Mouse (Mus musculus): Measurements from ENCODE around the gene Spryd7. TPM values are rescaled to one million over a fixed set of nuclear protein-coding genes. Genes with fewer than 3 reads are reported as not detected.
A peak's percentile ranks its signal among the peaks of the same experiment; 100 is the strongest.
"Not testable (repeated sequence)": the region's sequence is repeated elsewhere in the genome, so short reads cannot be mapped to it uniquely, and the experiment has no call there.

The Spryd7 gene
- total RNA-seq (2021): 10 to 100 TPM; 17.2 to 20.4 TPM
- long read RNA-seq, experiment 1, full-length matches to known transcripts: 16 of 25 reads
- long read RNA-seq, experiment 1, partial matches to known transcripts: 8 of 25 reads
- long read RNA-seq, experiment 1, other reads (novel, unspliced or antisense): 1 of 25 reads
- long read RNA-seq, experiment 2, full-length matches to known transcripts: 21 of 30 reads
- long read RNA-seq, experiment 2, partial matches to known transcripts: 4 of 30 reads
- long read RNA-seq, experiment 2, other reads (novel, unspliced or antisense): 5 of 30 reads

GRCm38 (mm10) chr14:61556289-61557147 is at the start of gene Spryd7:
Gene Spryd7 (minus strand): TSS chr14:61556886.
- DNase-seq (ENCODE audit: low spot score in 2 of 2): peak; percentile 87 to 95

- not testable (repeated sequence) for DNase-seq (ENCODE audit: low spot score in 2 of 2)
Observed at GRCm38 (mm10) chr14:61606088-61606487, 49.4 kb upstream of the Spryd7 start.

GRCm38 (mm10) chr14:61604081-61604480 is 47.4 kb upstream of the Spryd7 start:
- DNase-seq (ENCODE audit: low spot score in 2 of 2): no peak

DNA sequence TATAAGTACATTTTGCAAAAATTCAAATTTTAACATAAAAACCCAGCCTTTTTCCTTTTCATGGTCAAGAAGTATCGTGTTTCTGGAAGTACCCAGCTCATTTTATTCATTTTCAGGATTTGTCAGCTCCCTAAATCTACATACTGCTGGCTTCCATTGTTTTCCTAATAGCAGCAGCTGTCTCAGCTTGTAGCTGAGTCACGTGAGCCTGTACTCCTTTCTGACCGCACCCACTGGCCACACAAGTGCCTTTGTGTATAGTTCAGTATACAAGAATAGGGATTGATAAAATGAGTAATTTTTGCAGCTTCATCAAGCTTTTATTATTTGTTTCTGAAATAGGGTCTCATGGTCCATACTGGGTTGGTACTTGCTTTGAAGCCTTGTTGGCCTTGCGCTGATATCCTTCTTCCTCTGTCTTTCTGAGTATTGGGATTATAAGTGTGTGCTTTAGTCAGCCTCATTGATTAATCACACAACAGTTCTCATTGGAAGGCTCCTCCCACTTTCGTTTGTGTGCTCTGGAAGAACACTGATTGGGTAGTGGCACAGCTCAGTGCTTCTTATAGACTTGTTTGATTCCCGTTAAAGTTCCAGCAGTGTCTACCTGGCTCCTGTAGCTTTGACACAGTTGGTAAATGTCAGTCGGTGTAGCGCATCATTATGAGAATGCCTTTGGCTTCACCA is 46.5 kb upstream of the Spryd7 start:
- DNase-seq (ENCODE audit: low spot score in 2 of 2): no peak

DNA sequence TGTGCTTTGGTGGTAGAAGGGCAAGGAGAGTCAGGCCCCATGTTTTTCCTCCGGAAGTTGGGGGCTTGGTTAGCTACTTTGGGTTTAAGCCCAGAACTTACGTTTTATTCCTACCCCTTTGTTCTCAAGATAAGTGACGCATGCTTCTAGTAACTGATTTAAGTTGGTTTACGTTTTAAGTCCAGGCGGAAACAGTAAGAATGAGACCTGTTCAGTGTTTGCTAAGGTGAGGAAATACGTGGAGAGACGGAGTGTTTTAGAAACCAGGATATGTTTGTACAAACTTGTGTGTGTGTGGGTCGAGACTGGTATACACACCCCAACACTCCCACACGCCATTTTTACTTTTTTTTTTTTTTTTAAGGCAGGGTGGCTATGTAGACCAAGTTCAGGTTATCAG is 44.7 kb upstream of the Spryd7 start:
- no peak for DNase-seq (ENCODE audit: low spot score in 2 of 2)

DNA sequence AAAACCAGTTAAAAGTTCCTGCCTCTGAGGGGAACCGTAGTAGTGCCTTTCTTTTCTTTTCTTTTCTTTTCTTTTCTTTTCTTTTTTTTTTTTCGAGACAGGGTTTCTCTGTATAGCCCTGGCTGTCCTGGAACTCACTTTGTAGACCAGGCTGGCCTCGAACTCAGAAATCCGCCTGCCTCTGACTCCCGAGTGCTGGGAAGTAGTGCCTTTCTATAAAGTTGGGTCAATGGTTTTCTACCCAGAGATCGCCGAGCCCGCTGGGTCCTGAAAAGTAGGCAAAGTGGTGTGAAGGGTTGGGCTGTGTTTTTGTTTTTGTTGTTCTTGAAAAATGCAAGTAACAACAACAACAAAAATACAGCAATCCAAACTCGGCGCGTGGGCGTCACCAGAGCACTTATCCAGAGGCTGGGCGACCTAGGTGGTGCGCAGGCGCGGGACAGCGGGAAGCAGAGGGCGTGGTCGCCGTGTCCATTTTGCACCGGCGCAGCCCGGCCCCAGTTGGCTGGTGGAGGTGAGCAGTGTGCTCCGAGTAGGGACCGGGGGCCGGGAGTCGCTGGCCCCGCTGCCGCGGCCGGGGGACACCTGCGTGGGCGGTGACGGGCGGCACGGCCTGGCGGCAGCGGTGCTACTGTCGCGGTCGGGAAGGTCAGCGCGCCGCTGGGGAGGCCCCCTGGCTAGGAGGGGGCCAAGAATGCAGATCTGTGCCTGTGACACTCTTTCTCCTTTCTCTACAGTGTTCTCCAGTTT is 42.5 kb upstream of the Spryd7 start:
- peak; percentile 85 to 87 for DNase-seq (ENCODE audit: low spot score in 2 of 2)

GRCm38 (mm10) chr14:61597968-61598367 is 41.3 kb upstream of the Spryd7 start, which contains the start of gene Trim13:
Gene Trim13 (plus strand): TSS chr14:61598247.
- no peak for DNase-seq (ENCODE audit: low spot score in 2 of 2)

- no peak for DNase-seq (ENCODE audit: low spot score in 2 of 2)
Observed at GRCm38 (mm10) chr14:61596719-61597426, 40.2 kb upstream of the Spryd7 start.

DNA sequence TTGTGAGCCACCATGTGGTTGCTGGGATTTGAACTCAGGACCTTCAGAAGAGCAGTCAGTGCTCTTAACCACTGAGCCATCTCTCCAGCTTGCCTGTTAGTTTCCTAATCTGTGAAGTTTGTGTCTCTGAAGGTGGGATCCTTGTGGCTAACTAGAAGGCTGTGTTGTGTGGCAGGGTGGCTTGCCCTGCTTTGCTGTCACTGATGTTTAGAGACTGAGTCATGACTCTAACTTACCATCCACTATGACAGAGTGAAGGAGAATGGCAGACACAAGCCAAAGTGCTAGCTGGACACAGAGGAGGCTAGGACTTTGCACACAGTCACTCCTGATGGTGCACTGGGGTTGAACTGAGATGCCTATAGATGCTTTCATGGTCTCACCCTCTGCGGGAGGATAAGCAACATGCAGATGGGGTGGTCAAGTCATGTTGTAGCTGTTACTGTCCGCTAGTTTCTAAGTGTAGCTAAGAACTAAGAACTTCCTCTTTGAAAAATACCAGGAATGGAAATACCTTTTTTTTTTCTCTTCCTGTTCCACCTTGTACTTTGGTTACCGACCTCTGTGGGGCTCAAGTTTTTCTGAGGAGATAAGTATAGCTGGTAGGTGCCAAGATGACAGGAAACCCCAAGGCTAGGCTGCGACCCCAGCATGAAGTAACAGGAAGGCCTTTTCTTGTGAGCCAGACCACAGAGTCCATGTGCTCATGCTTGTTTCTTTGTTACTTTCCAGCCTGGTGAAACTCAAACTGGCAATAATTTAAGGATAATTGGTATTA is 32.8 kb upstream of the Spryd7 start:
- no peak for DNase-seq (ENCODE audit: low spot score in 2 of 2)

DNA sequence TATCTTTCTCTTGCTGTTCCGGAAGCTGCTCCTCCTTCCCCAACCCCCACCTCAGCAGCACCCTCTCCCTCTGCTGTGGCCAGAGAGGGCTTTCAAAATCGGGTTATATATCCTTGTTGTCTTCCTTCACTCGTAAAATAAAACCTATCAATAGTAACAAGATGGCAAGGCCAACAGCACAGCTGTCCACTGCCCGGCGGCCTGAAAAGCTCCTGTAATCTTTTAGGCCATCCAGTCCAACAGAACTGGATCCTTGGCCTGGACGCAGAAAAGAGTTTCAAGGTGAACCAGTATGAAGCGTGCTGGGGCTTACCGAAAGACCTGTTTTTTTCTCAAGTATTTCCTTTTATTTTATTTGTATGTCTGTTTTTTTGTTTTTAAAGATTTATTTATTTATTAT is 19.3 kb upstream of the Spryd7 start:
- no peak for DNase-seq (ENCODE audit: low spot score in 2 of 2)

- no peak for DNase-seq (ENCODE audit: low spot score in 2 of 2)
Observed at GRCm38 (mm10) chr14:61575066-61575465, 18.4 kb upstream of the Spryd7 start.

- no peak for DNase-seq (ENCODE audit: low spot score in 2 of 2)
Observed at GRCm38 (mm10) chr14:61572131-61572530, 15.4 kb upstream of the Spryd7 start.

DNA sequence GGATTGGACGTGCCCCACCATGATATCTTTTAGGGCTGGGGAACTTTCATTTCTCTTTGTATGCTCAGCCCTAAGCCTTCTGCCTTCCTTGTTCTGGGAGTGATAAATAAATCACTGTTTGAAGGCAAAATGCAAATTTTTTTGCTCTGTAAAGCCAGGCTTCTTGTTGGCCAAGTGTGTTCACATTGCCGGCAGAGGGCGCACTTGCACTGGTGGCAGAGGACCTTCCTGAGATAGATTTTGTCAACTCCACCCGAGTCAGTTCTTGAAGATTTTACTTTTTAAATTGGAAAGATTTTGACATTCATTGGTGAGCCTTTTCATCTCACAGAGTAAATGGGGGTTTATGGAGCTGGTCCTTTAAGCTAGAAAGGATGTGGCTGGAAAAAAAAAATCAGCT is 14.7 kb upstream of the Spryd7 start:
- peak; percentile 71 to 79 for DNase-seq (ENCODE audit: low spot score in 2 of 2)

DNA sequence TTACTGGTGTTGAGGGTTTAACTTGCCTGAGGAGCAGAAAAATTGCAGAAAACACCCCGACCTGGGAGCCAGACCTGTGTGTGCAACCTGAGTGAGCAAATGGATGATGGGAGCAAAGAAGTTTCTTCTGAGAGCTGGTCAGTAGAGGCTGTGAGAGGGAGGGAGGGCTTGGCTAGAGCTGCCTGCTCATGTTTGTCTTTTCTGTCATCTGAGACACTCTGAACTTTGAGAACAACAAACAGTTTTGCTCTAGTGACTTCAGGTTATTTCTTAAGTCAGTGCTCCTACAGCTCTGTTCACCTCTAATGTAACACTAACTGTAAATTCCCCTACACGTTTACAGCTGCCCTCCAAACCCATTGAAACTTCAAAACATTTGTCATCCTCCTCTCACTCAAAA is 12.7 kb upstream of the Spryd7 start:
- no peak for DNase-seq (ENCODE audit: low spot score in 2 of 2)

DNA sequence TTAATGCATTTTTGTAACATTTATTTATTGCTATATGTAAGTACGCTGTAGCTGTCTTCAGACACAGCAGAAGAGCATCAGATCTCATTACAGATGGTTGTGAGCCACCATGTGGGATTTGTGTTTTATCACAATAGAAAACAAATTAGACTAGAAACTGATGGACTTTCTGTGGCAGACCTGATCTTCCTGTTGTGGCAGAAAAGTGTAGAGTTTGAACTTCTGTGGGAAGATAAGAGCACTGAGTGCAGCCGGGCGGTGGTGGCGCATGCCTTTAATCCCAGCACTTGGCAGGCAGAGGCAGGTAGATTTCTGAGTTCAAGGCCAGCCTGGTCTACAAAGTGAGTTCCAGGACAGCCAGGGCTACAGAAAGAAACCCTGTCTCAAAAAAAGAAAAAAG is 9.5 kb upstream of the Spryd7 start:
- DNase-seq (ENCODE audit: low spot score in 2 of 2): not testable (repeated sequence)

GRCm38 (mm10) chr14:61559856-61560255 is 3.2 kb upstream of the Spryd7 start:
- DNase-seq (ENCODE audit: low spot score in 2 of 2): no peak

- no peak for DNase-seq (ENCODE audit: low spot score in 2 of 2)
Observed at GRCm38 (mm10) chr14:61558901-61559300, 2.2 kb upstream of the Spryd7 start.

DNA sequence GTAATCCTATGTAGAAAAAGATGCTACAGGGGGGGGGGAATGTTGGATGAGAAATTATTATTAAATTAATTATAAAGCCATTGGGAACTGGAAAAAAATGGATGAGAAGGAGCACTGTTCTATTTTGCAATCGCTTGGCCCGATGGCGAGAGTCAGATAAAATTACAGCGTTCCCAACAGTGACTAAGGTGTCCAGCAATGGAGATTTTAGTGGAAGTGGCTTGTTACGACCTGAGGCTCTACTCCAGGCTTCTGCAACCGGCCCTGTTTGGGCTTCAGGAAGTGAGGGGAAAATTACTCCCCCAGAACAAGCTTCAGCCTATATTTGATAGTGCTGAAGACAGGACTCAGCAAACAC is 776 bp downstream of the Spryd7 start:
- DNase-seq (ENCODE audit: low spot score in 2 of 2): no peak

DNA sequence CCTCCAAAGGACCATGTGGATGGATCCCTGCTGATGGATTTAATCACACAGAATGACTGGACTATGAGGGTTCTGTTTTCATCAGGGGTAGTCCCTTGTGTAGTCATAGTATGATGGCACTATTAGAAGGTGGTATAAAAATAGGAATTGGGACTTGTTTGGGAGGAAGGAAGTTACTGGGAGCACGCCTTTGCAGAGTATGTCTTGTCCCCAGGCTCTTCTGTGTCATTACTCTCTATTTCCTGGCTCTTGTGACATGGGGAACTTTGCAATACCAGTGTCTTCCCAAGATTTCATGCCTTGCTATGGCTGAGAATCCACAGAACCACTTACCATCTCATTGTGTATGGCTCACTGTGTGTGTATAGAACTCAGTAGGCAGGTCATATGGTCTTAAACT is 8.1 kb downstream of the Spryd7 start:
- DNase-seq (ENCODE audit: low spot score in 2 of 2): no peak

GRCm38 (mm10) chr14:61537772-61538171 is 18.9 kb downstream of the Spryd7 start:
- DNase-seq (ENCODE audit: low spot score in 2 of 2): not testable (repeated sequence)

Data from adrenal gland, postnatal 4 days (tissue).